Mouse (Mus musculus) bone marrow, adult 2 months (tissue): ENCODE measurements around the gene Tal1.

ENCODE experiments used
- CTCF ChIP-seq: fragments of 200-500 bp; IDR thresholded peaks from 2 replicates; pipeline ENCODE4 v1.5.1; 2011; ENCODE audit warnings: low read length, control low read depth; ENCODE audit not compliant: control insufficient read depth, insufficient read depth
- POLR2A ChIP-seq: fragments of 200-500 bp; IDR thresholded peaks from 2 replicates; pipeline ENCODE4 v1.6.1; 2011; ENCODE audit warnings: low read depth, mild to moderate bottlenecking, control low read depth, low read length, borderline replicate concordance; ENCODE audit not compliant: control insufficient read depth

DNA sequence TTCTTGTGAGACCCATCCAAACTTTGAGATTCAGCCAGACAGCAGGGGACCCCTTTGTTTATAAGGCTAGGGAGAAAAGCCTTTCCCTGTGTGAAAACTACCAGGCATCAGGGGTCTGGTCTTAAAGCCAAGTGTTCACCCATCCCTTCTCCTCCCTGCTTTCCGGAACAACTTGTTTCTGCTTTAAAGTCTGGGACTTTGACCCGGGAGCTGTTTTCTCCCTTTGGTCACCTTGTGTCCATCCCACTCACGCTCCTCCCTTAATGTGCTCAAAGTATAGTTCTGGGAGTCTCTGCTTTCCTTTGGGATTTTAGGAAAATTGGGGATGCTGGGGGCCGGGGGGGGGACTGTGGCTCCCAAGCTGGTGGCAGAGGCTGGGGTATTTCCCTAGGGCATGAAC lies 30.0 kb downstream of the Tal1 start:
- no peak for TF ChIP-seq POLR2A
- TF ChIP-seq CTCF: no peak
